8 mouse cellular contexts compared by ENCODE assay signal in genomic region chr2:118373572-118374279, GRCm38 (mm10). TPM values are rescaled to one million over a fixed set of nuclear protein-coding genes. Genes with fewer than 3 reads are reported as not detected.
A peak's percentile ranks its signal among the peaks of the same experiment; 100 is the strongest.
DNase-seq lines count a peak whose midpoint lies in the region; ATAC-seq lines count a peak whose summit lies in the region.

No protein-coding gene starts in this region.

- intact Hi-C loops in left cerebral cortex, postnatal 14 days (cut with DNase I): no loop called here

- H3K4me3 ChIP-seq in intestine, embryonic 16.5 days (ENCODE audit: low read length): peak overlapping the region; percentile 59

- no peak overlapping the region for H3K27ac ChIP-seq in intestine, embryonic 16.5 days (ENCODE audit: low read length)

- H3K4me2 ChIP-seq in intestine, embryonic 16.5 days (ENCODE audit: low read depth, low read length): peak overlapping the region; percentile 100

- H3K36me3 ChIP-seq in intestine, embryonic 16.5 days (ENCODE audit: control insufficient read depth, insufficient read depth, low read length): no peaks in the 10 kb centered on the region

- 2% methylated on average over 43 of the region's 43 CpGs for WGBS in intestine, embryonic 16.5 days

- peaks cover 18% of the 10 kb centered on the region for H3K4me1 ChIP-seq in intestine, embryonic 16.5 days (ENCODE audit: control insufficient read depth, insufficient read depth, low read length)

- peak overlapping the region; percentile 67 for H3K9ac ChIP-seq in intestine, embryonic 16.5 days (ENCODE audit: low read depth, low read length)

- H3K27me3 ChIP-seq in intestine, embryonic 16.5 days (replicated peaks; ENCODE audit: control insufficient read depth, insufficient read depth, low read length): peaks cover 14% of the 10 kb centered on the region

- H3K9me3 ChIP-seq in intestine, embryonic 16.5 days (ENCODE audit: control insufficient read depth, low read length): no peaks in the 10 kb centered on the region

- ATAC-seq in granulocyte monocyte progenitor cell, adult 5-6 weeks (replicated peaks; ENCODE audit: poor library complexity, severe bottlenecking): peak; percentile 54
- peak; percentile 89 for ATAC-seq in intestine, embryonic 16.5 days
- peak; percentile 70 for ATAC-seq in megakaryocyte progenitor cell, adult 5-6 weeks (replicated peaks; ENCODE audit: poor library complexity)

- peak; percentile 52 for DNase-seq in adrenal gland, adult 8-10 months
- peak; percentile 63 for DNase-seq in embryo, embryonic 11.5 days (ENCODE audit: low read depth, low spot score)
- peak; percentile 91 to 97 for DNase-seq in left cerebral cortex, postnatal 14 days (ENCODE audit: low spot score in 2 of 2)
- peak; percentile 94 to 96 for DNase-seq in right cerebral cortex, postnatal 10 days (ENCODE audit: low spot score in 2 of 2)
- DNase-seq in urinary bladder, postnatal 25 days (ENCODE audit: low spot score): peak; percentile 40

RNA-seq across cellular contexts. Expression of gene Gpr176, which starts 0.5 kb away (rescaled TPM):
- 1 to 10 TPM; 4.2 to 5.8 (median 5.0) TPM for total RNA-seq in adrenal gland, adult 8-10 months (2022)
- not detected in 2 replicates for total RNA-seq in granulocyte monocyte progenitor cell, adult 5-6 weeks (2014; fragmentation: Nextera tagmentation)
- total RNA-seq in granulocyte monocyte progenitor cell, adult 5-6 weeks (2017): not detected in 2 replicates
- polyA plus RNA-seq in intestine, embryonic 16.5 days (2015; fragmentation: Nextera tagmentation; extraction: Ambion mirVana): 0.35 and 0.42 TPM in 2 replicates
- total RNA-seq in left cerebral cortex, postnatal 14 days (2021): 10 to 100 TPM; 11.4 to 12.5 TPM
- not detected in 2 replicates for total RNA-seq in megakaryocyte progenitor cell, adult 5-6 weeks (2015)
- total RNA-seq in megakaryocyte progenitor cell, adult 5-6 weeks (2017): not detected in 2 replicates

RNA-seq across cellular contexts. Expression of gene Eif2ak4, which starts 14.7 kb away (rescaled TPM):
- total RNA-seq in adrenal gland, adult 8-10 months (2022): 10 to 100 TPM; 17.1 to 32.5 (median 26.1) TPM
- 16.3 and 20.0 TPM in 2 replicates for total RNA-seq in granulocyte monocyte progenitor cell, adult 5-6 weeks (2014; fragmentation: Nextera tagmentation)
- 12.7 and 17.5 TPM in 2 replicates for total RNA-seq in granulocyte monocyte progenitor cell, adult 5-6 weeks (2017)
- polyA plus RNA-seq in intestine, embryonic 16.5 days (2015; fragmentation: Nextera tagmentation; extraction: Ambion mirVana): 9.0 and 9.5 TPM in 2 replicates
- total RNA-seq in left cerebral cortex, postnatal 14 days (2021): 10 to 100 TPM; 18.3 to 21.0 TPM
- 14.1 and 19.8 TPM in 2 replicates for total RNA-seq in megakaryocyte progenitor cell, adult 5-6 weeks (2015)
- total RNA-seq in megakaryocyte progenitor cell, adult 5-6 weeks (2017): 16.7 and 17.9 TPM in 2 replicates

Comparison
In these comparisons a context has a peak if more than half of its experiments do, and no peak if none do; other contexts are left out.
1. DNase-seq: peak in every context shown above with its lines; median percentile 95 in right cerebral cortex, postnatal 10 days; 94 in left cerebral cortex, postnatal 14 days; 63 in embryo, embryonic 11.5 days; 52 in adrenal gland, adult 8-10 months; 40 in urinary bladder, postnatal 25 days.
2. RNA of gene Gpr176, which starts 0.5 kb away (total RNA-seq): 11.4 to 12.5 TPM in left cerebral cortex, postnatal 14 days and 4.2 to 5.8 TPM in adrenal gland, adult 8-10 months; not detected in granulocyte monocyte progenitor cell, adult 5-6 weeks and not detected in megakaryocyte progenitor cell, adult 5-6 weeks; every median in the first group is over 4 times any median in the second.
3. Peak in every context shown above with its lines, with median percentiles within 50 percentile points of each other: ATAC-seq.